Mouse (Mus musculus) embryonic facial prominence, embryonic 10.5 days (tissue): ENCODE data around the gene Lrrc25. TPM values are rescaled to one million over a fixed set of nuclear protein-coding genes. Genes with fewer than 3 reads are reported as not detected.

ENCODE experiments used
- DNase-seq: peaks from one replicate; pipeline ENCODE4 v3.0.0-alpha.2; 2017; ENCODE audit warnings: low spot score
- H3K27ac ChIP-seq: fragments of 300-500 bp; sonication (generic); replicated peaks from 2 replicates; pipeline ENCODE4 v1.5.1; 2016; ENCODE audit warnings: mild to moderate bottlenecking
- H3K27me3 ChIP-seq: fragments of 300-500 bp; sonication (generic); replicated peaks from 2 replicates; pipeline ENCODE4 v1.6.1; 2016; ENCODE audit warnings: low read depth, mild to moderate bottlenecking; ENCODE audit not compliant: poor library complexity, severe bottlenecking
- H3K36me3 ChIP-seq: fragments of 300-500 bp; sonication (generic); replicated peaks from 2 replicates; pipeline ENCODE4 v1.6.1; 2016; ENCODE audit warnings: mild to moderate bottlenecking, moderate library complexity
- H3K4me1 ChIP-seq: fragments of 300-500 bp; sonication (generic); 2 replicates; pipeline ENCODE4 v1.6.1; 2016
- H3K4me3 ChIP-seq: fragments of 300-500 bp; sonication (generic); 2 replicates; pipeline ENCODE4 v1.5.1; 2016; ENCODE audit warnings: mild to moderate bottlenecking, moderate library complexity
- H3K9me3 ChIP-seq: fragments of 300-500 bp; sonication (generic); 2 replicates; pipeline ENCODE4 v1.6.1; 2016; ENCODE audit warnings: mild to moderate bottlenecking
- WGBS: fragments of 180-500 bp; shearing (Covaris S2); methylation state at CpG from one replicate; pipeline ENCODE4 v1.1.7; 2016; 5-methylcytosine and 5-hydroxymethylcytosine counted together
- polyA plus RNA-seq: library from polyadenylated mRNA; unstranded; fragments of >200 nt; fragmentation: Nextera tagmentation; extraction: Ambion mirVana; gene quantifications from 2 replicates; pipeline ENCODE4 v1.2.1, GENCODE M21; 2016

Gene Lrrc25
- polyA plus RNA-seq, 1 experiment from 2014 or later, result 0.77 TPM

- WGBS, result 1% methylated on average over 60 of the region's 60 CpGs
- peak; percentile 93 for DNase-seq
- H3K4me1 ChIP-seq, result peaks cover 44% of the 10 kb centered on the region
- no peaks in the 10 kb centered on the region for H3K9me3 ChIP-seq
- peak overlapping the region; percentile 58 for H3K4me3 ChIP-seq
- H3K27ac ChIP-seq, result peak overlapping the region; percentile 79
- peaks cover 37% of the 10 kb centered on the region for H3K27me3 ChIP-seq
- no peaks in the 10 kb centered on the region for H3K36me3 ChIP-seq
Observed at GRCm38 (mm10) chr8:70629574-70630531, 13.9 kb downstream of the Lrrc25 start.

DNA sequence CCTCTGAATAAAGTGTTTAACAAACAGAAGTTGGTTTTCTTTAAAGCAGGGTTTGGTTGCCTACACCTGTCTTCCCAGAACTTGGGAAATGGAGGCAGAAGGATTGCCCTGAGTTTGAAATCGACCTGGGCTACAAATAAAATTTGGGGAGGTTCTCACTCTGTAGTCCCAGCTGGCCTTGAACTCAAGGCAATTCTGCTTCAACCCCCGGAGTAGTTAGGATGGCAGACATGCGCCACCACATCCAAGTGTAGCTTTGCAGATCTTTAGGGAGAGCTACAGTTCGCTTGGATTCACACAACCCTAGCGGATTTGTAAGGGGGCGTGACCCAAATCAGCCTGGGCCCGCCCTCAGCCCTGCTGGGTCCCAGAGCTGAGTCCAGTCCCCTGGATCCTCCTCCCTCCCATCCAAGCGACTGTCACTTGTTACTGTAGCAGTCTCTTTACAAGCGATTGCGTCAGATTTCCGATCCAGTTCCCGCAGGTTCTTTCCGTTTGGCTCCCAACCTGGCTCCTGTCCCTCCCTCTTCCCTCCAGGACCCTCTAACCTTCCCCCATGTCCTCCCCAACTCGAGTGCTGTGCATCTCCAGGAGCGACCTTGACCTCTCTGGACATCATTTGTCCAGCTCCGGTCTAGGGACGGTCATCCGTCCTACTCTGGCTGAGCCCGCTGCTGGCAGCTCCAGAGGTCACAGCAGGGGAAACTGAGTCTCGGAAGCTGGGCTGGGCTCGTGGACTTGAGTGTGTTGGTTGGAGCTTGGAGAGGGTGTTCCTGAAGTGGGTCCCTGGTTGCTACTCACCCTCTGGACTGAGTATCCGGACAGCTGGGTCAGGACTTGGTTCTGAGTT is 14.8 kb downstream of the Lrrc25 start:
- Histone ChIP-seq H3K4me1 (peaks cover 41% of the 10 kb centered on the region), H3K9me3 (no peaks in the 10 kb centered on the region), H3K36me3 (no peaks in the 10 kb centered on the region), H3K27ac (peak overlapping the region; percentile 16), H3K4me3 (peak overlapping the region; percentile 58), H3K27me3 (peaks cover 37% of the 10 kb centered on the region)
- WGBS, result 13% methylated on average over 22 of the region's 22 CpGs
- peak; percentile 57 for DNase-seq

- Histone ChIP-seq H3K36me3 (no peaks in the 10 kb centered on the region), H3K4me1 (peaks cover 43% of the 10 kb centered on the region), H3K27me3 (peaks cover 37% of the 10 kb centered on the region), H3K9me3 (no peaks in the 10 kb centered on the region), H3K4me3 (peak overlapping the region; percentile 16; the same call in 1 of the 2 replicates), H3K27ac (no peak overlapping the region; the same call in 1 of the 2 replicates)
- 28% methylated on average over 24 of the region's 24 CpGs for WGBS
- no peak for DNase-seq
Observed at GRCm38 (mm10) chr8:70631436-70631835, 15.5 kb downstream of the Lrrc25 start.

DNA sequence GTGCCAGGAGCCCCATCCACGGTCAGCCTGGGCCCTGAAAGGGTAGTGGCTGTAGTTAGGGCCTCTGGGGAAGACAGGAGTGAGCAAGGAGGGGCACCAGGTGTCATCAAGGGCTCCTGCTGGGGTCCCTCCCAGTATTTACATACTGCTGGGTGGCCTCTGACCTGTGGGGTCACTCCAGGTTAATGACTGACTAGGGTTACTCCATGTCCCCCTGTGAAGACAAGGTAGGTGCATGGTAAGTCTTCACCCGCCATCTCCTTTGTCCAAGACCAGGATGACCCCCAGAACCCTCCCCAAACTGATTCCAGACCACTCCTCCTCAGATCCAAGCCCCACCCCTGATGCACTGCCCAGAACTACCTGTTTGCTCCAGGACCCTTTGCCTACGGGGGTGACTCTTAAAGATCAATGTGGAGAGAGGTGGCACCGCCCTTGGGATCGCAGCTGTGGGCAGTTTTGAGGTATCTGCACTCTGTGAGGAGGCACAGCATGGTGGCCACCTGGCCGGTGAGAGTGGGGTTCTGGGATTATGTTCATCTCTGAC is 16.5 kb downstream of the Lrrc25 start, which contains the start of gene Gdf15:
Gdf15 (minus strand) TSS at position 111 of the 547 bp plus-strand sequence.
- WGBS, result 72% methylated on average over 6 of the region's 6 CpGs

GRCm38 (mm10) chr8:70634066-70634465 is 18.1 kb downstream of the Lrrc25 start:
- DNase-seq, result no peak
- WGBS, result 65% methylated on average over 6 of the region's 6 CpGs
- Histone ChIP-seq H3K9me3 (no peaks in the 10 kb centered on the region), H3K4me3 (no peak overlapping the region), H3K36me3 (no peaks in the 10 kb centered on the region), H3K27me3 (peaks cover 37% of the 10 kb centered on the region), H3K4me1 (peaks cover 55% of the 10 kb centered on the region), H3K27ac (no peak overlapping the region)

More for the DNA sequence above, 16.5 kb downstream of the Lrrc25 start, which contains the start of gene Gdf15:
- peaks cover 37% of the 10 kb centered on the region for H3K27me3 ChIP-seq
- no peaks in the 10 kb centered on the region for H3K36me3 ChIP-seq
- H3K4me3 ChIP-seq, result peak within 1 kb of the TSS; percentile 16; the same call in 1 of the 2 replicates
- no peak within 1 kb of the TSS; the same call in 1 of the 2 replicates for H3K27ac ChIP-seq
- H3K9me3 ChIP-seq, result no peaks in the 10 kb centered on the region
- DNase-seq, result no peak
- H3K4me1 ChIP-seq, result peaks cover 53% of the 10 kb centered on the region

DNA sequence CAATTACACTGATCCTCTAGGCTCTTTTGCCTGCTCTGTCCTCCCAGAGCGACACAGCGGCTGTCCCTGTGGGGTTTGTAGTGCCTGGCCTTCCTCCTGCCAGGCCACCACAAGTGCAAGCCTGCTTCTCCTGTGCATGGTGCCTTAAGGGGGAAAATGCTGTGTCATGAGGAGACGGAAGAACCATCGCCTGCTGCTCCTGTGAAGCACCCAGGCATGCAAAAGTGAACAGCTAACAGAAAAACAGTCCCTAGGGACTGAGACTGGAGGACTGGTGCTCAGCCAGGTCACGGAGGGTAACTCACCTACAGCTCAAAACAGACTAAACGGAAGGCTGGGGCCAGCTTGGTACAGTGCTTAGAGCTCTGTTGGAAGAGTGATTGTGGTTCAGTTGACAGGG is 19.6 kb downstream of the Lrrc25 start:
- H3K27ac ChIP-seq, result no peak overlapping the region; the same call in 1 of the 2 replicates
- peaks cover 40% of the 10 kb centered on the region for H3K4me1 ChIP-seq
- no peak overlapping the region for H3K4me3 ChIP-seq
- peaks cover 34% of the 10 kb centered on the region for H3K27me3 ChIP-seq
- H3K36me3 ChIP-seq, result no peaks in the 10 kb centered on the region
- H3K9me3 ChIP-seq, result no peaks in the 10 kb centered on the region
- no peak for DNase-seq
- WGBS, result 78% methylated on average over 6 of the region's 6 CpGs

- 61% methylated on average over 8 of the region's 8 CpGs for WGBS
- peaks cover 28% of the 10 kb centered on the region for H3K4me1 ChIP-seq
- H3K27ac ChIP-seq, result peak overlapping the region; percentile 57; the same call in 1 of the 2 replicates
- H3K27me3 ChIP-seq, result peaks cover 21% of the 10 kb centered on the region
- H3K9me3 ChIP-seq, result no peaks in the 10 kb centered on the region
- H3K4me3 ChIP-seq, result no peak overlapping the region
- H3K36me3 ChIP-seq, result no peaks in the 10 kb centered on the region
- no peak for DNase-seq
Observed at GRCm38 (mm10) chr8:70636838-70637237, 20.9 kb downstream of the Lrrc25 start.

- Histone ChIP-seq H3K36me3 (no peaks in the 10 kb centered on the region), H3K4me3 (no peak overlapping the region), H3K9me3 (no peaks in the 10 kb centered on the region), H3K27me3 (0 out of 2 replicates have a peak, but pooled peaks cover 3% of the 10 kb centered on the region), H3K27ac (no peak overlapping the region), H3K4me1 (peaks cover 21% of the 10 kb centered on the region)
- no peak for DNase-seq
- WGBS, result 79% methylated on average over 9 of the region's 9 CpGs
Observed at GRCm38 (mm10) chr8:70638752-70639151, 22.8 kb downstream of the Lrrc25 start.

- 64% methylated on average over 3 of the region's 3 CpGs for WGBS
- no peaks in the 10 kb centered on the region for H3K36me3 ChIP-seq
Observed at GRCm38 (mm10) chr8:70643019-70643418, 27.1 kb downstream of the Lrrc25 start.

DNA sequence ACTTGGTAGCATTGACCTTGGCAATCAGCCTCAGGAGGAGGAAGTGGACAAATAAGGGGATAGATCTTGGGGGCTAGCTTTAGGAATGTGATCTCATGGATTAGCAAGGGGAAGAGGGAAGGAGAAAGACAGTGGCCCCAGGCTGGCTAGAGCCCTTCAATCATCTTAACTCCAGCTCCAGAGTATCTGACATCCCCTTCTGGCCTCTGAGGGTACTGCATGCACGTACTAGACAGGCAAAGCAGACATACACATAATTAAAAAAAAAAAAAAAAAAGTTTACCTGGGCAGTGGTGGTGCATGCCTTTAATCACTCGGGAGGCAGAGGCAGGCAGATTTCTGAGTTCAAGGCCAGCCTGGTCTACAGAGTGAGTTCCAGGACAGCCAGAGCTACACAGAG is 28.1 kb downstream of the Lrrc25 start:
- H3K36me3 ChIP-seq, result peaks cover 8% of the 10 kb centered on the region

More at GRCm38 (mm10) chr8:70643019-70643418, 27.1 kb downstream of the Lrrc25 start:
- no peak for DNase-seq
- no peak overlapping the region for H3K27ac ChIP-seq
- H3K4me3 ChIP-seq, result no peak overlapping the region
- peaks cover 36% of the 10 kb centered on the region for H3K4me1 ChIP-seq
- no peaks in the 10 kb centered on the region for H3K27me3 ChIP-seq
- no peaks in the 10 kb centered on the region for H3K9me3 ChIP-seq

DNA sequence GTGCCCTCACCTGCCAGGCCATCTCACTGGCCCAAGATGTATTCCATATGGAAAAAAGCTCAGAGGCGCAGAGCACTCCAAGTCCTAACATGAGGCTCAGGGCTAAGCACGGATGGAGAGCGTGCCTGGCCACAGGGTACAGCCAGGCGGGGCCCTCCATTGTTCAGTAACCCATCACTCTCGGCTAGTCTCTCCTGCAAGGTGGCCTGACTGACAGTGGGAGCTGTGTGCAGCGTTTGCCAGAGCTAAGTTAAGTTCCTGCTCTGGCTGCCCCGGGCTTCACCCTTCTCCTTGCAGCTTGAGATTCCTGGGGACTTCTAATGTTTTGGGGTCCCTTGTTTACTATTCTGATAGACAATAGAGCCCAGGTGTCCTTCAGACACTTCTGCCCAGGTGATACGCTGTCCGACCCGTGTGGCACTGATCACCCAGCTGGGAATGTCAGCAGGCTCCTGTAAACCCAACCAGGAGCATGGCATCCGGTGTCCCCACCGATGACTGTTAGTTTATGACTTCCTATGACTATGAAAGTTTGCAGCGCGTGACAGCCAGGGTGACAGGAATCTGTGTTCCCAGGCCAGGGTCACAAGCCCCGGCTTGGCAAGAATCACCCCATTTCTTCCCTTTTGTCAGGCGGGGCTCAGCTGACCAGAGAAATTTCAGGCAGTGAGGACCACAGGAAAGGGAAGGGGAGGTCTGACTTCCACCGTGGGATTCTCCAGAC is 29.7 kb downstream of the Lrrc25 start:
- Histone ChIP-seq H3K36me3 (peaks cover 24% of the 10 kb centered on the region), H3K27ac (peak overlapping the region; percentile 48; the same call in 1 of the 2 replicates), H3K27me3 (no peaks in the 10 kb centered on the region), H3K4me1 (peaks cover 55% of the 10 kb centered on the region), H3K4me3 (no peak overlapping the region), H3K9me3 (no peaks in the 10 kb centered on the region)
- WGBS, result 63% methylated on average over 17 of the region's 17 CpGs
- DNase-seq, result no peak

More for the DNA sequence above, 28.1 kb downstream of the Lrrc25 start:
- Histone ChIP-seq H3K4me3 (no peak overlapping the region), H3K27ac (no peak overlapping the region), H3K4me1 (peaks cover 46% of the 10 kb centered on the region), H3K9me3 (no peaks in the 10 kb centered on the region), H3K27me3 (no peaks in the 10 kb centered on the region)
- 76% methylated on average over 2 of the region's 2 CpGs for WGBS
- no peak for DNase-seq
